Mouse (Mus musculus): ENCODE measurements around the gene Mpp2. TPM values are rescaled to one million over a fixed set of nuclear protein-coding genes. Genes with fewer than 3 reads are reported as not detected.

Gene Mpp2
- total RNA-seq, 2 experiments from 2014 or later = 147 to 149 TPM

DNA sequence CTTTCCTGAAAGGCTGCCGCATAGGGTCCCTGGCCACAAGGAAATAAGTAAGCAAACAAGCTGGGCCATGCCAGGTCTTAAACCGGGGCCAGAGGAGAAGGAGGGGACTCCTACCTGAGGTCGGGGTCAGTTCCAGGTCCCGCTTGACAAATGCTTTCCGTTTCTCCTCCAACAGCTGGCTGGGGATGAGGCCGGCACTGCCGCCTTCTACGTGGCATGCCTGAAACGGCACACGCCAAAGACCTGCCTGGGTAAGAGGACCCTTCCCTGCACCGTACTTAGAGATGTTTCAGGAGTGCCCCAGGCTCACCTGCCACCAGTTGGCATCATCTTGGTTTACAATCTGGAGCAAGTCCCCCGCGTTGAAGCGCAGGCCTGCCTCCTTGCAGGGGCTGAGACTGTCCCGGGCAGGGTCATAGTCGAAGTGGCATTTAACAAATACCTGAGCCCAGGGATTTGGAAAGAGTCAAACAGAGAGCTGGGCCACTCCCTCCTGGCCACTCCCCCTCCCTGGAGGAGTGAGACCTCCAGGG lies 26.3 kb downstream of the Mpp2 start:
- no peak for TF ChIP-seq CTCF (conservative IDR thresholded peaks at IDR 0.05)
- Histone ChIP-seq H3K4me3 (no peak overlapping the region), H3K27ac (no peak overlapping the region)
- no peak for DNase-seq (ENCODE audit: low spot score in 2 of 2)

DNA sequence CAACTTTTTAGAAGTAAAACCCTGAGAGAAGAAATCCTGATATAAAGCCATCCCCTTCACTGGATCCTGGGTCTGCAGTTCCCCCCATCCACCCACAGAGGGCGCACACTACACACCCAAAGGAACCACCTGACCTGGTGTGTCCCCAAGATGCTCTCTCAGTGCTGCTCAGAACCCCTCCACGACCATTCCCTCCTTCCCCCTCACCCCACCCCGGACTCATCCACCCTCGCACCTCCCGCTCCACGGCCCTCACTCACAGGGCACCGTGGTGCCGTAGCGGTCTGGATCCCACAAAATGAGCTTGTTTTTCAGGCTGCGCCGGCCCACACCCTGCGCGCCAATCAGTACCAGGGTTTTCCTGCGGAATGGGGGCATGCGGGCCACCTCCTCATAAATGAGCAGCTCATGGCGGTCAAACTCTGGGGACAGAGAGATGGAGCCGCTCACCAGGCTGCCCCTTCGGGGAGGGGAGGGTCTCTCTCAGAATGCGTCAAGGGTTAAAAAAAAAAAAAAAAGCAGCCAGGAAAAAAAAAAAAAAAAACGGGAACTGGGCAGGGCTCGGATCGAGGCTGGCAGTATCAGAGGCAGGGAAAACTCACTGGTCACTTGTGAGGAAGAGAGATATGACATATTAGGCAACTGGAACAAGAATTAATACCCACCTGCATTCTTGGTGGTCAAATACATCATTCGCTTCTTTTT lies 26.9 kb downstream of the Mpp2 start:
- Histone ChIP-seq H3K4me3 (peak overlapping the region; percentile 33), H3K27ac (peak overlapping the region; percentile 59; the same call in 1 of the 2 replicates)
- peak; percentile 82 to 88 for DNase-seq (ENCODE audit: low spot score in 2 of 2)
- TF ChIP-seq CTCF (conservative IDR thresholded peaks at IDR 0.05) = peak; percentile 98

DNA sequence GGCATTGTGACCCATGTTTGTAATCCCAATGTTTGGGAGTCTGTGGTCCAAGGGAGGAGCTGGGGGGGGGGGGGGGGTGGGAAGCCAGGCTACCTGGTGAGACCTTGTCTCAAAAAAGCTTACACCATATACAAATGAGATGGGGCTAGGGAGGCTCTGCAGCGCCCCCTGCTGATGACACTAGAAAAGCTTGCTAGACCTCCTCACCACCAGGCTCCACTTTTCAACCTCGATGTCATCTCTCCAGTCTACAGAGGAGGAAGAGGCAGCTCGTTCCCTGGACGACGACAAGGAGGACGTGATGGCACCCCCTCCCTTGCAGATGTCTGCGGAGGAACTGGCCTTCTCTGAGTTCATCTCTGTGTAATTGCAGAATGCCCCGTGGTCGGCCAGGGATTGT lies 34.5 kb downstream of the Mpp2 start:
- DNase-seq (ENCODE audit: low spot score in 2 of 2) = peak in 1 of 2 experiments; percentile 71
- Histone ChIP-seq H3K27ac (no peak overlapping the region), H3K4me3 (no peak overlapping the region)
- TF ChIP-seq CTCF (conservative IDR thresholded peaks at IDR 0.05) = peak; percentile 82

DNA sequence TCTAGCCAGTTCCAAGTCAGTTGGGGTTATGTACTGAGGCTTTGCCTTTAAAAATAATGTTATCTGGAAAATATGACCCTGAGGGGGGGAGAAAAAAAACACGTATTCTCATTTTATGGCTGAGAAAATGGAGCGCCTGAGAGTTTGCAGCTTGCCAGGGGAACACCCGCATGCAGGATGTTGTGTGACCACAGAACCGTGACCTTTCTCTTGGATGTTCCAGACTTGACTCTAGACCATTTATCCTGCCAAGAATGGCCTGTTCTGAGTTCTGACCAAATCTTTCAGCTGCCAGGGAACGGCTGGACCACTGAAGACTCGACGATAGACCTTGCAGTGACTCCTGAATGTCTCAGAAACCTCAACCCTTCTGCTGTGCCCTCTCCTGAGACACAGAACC lies 35.1 kb downstream of the Mpp2 start:
- H3K4me3 ChIP-seq = no peak overlapping the region
- TF ChIP-seq CTCF (conservative IDR thresholded peaks at IDR 0.05) = no peak

DNA sequence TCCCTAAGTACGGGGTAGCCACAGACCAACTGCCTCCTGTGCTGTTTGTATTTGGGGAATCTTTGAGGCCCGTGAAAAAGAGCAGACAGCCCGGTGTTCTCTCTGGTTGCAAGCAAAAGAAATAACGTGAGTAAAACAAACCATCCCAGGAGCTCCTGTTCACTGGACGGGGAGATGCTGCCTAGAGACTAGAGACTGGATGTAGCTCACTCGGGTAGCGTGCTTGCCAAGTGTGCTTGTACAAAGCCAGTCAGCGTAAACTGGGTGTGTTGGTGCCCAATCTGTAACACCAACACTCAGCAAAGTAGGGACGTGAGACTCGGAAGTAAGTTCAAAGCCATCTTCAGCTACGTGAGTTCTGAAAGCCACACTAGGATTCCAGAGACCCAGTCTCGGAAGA lies 35.6 kb downstream of the Mpp2 start:
- 0 out of 2 replicates have a peak overlapping the region, but pooled peaks have one; percentile 23 for H3K27ac ChIP-seq
- H3K4me3 ChIP-seq = no peak overlapping the region
- no peak for TF ChIP-seq CTCF (conservative IDR thresholded peaks at IDR 0.05)
- DNase-seq (ENCODE audit: low spot score in 2 of 2) = no peak

More for the DNA sequence above, 35.1 kb downstream of the Mpp2 start:
- H3K27ac ChIP-seq = no peak overlapping the region
- no peak for DNase-seq (ENCODE audit: low spot score in 2 of 2)

DNA sequence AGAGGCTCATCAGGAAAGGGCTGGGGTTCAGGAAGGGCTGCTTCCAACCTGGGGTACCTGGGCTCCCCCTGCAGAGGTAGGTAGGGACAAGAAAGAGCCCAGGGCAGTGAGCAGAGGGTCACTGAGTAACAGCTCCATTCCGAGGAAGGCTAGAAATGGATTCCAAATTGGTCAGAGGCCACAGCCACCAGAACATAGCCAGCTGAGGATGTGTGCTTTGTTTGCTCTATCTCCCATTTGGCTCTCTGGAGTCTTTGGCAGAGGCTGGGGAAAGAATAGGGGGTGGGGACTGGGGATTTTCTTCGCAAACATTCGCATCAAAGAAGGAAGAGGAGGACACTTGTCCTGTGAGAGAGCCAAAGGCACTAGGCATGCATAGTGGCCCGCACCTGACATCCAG lies 36.4 kb downstream of the Mpp2 start:
- no peak for DNase-seq (ENCODE audit: low spot score in 2 of 2)
- Histone ChIP-seq H3K27ac (peak overlapping the region; percentile 23; the same call in 1 of the 2 replicates), H3K4me3 (no peak overlapping the region)
- TF ChIP-seq CTCF (conservative IDR thresholded peaks at IDR 0.05) = no peak

DNA sequence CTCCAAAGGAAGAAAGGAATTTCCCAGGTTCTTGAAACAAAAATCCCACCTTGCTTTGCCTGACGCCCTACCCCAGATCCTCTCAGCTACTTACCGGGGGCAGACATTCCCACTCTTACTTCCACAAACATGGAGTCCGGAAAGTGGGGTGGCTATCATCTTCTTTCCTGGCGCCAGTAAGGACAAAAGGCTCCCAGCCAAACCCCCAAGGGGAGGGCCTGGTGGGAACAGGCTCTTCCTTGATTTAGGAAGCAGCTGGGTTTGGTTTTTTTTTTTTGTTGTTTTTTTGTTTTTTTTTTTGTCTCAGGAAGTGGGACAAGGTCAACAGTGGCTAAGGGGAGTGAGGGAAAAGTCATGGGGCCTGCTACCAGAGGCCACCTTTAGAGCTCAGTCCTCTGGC lies 36.8 kb downstream of the Mpp2 start:
- DNase-seq (ENCODE audit: low spot score in 2 of 2) = no peak
- no peak for TF ChIP-seq CTCF (conservative IDR thresholded peaks at IDR 0.05)
- no peak overlapping the region for H3K4me3 ChIP-seq
- H3K27ac ChIP-seq = no peak overlapping the region

DNA sequence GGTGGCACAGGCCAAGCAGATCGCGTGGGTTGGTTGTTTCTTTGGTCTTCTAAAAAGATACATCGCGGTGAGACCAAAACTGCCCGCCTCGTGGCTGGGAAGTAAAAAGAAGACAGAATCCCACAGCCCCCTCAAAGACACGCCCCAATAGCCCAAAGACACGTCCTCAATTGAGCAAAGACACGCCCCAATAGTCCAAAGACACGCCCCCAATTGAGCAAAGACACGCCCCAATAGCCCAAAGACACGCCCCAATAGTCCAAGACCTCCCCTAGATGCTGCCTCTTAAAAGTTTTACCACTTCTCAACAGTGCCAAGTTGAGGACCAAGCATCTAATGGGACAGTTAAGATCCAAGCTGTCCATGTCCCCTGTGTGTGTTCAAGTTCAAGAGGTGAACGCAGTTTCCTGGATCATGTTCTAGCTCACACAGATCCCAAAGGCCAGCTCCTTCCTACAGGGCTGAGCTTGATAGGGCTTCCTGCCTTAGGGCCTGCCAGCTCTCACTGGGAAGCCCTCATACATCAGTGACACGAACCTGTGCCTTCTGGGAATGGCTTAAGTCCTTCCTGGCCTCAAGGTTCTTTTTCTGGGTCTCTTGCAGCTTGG lies 38.3 kb downstream of the Mpp2 start:
- Histone ChIP-seq H3K27ac (no peak overlapping the region), H3K4me3 (no peak overlapping the region)
- no peak for TF ChIP-seq CTCF (conservative IDR thresholded peaks at IDR 0.05)
- no peak for DNase-seq (ENCODE audit: low spot score in 2 of 2)

DNA sequence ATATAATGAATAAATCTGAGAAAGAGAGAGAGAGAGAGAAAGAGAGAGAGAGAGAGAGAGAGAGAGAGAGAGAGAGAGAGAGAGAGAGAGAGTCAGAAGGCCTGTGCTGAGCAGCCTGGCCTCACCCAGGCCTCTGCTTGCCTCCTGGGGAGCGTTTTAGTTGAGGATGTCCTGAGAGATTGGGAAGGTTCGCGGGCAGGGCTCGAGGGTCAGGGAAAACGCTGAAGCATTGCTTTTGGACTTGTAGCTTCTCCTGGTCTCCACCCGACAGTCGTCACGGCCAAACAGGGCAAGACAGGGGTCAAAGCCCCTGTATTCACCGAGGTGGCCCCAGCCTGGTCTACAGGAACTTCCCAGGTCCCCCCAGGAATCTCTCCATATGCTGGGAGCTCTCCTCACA lies 41.7 kb downstream of the Mpp2 start:
- Histone ChIP-seq H3K4me3 (no peak overlapping the region), H3K27ac (no peak overlapping the region)
- no peak for TF ChIP-seq CTCF (conservative IDR thresholded peaks at IDR 0.05)
- DNase-seq (ENCODE audit: low spot score in 2 of 2) = no peak

DNA sequence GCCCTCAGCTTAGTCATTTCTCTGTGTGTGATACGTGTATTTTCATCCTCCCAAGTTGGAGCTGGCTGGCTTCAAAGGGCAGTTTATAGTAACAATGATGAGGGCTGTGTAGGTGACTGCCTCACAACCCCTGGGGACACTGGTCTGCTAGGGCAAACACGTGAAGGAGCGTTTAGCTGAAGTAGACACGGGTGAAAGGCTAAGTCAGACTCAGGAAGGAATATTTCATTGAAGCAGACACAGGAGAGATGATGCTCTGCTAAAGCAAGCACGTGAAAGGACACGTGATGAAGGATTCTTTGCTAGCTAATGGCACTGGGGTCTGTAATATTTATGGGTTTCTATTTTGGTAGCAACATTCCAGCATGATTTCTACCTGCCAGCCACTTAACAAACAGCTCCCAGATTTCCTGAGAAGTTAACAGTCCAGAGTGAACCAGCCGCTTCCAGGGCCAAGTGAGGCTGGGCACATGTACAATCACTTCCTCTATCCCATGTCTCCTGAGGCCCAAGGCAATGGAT lies 43.6 kb downstream of the Mpp2 start:
- H3K27ac ChIP-seq = no peak overlapping the region
- H3K4me3 ChIP-seq = no peak overlapping the region
- no peak for DNase-seq (ENCODE audit: low spot score in 2 of 2)
- no peak for TF ChIP-seq CTCF (conservative IDR thresholded peaks at IDR 0.05)

DNA sequence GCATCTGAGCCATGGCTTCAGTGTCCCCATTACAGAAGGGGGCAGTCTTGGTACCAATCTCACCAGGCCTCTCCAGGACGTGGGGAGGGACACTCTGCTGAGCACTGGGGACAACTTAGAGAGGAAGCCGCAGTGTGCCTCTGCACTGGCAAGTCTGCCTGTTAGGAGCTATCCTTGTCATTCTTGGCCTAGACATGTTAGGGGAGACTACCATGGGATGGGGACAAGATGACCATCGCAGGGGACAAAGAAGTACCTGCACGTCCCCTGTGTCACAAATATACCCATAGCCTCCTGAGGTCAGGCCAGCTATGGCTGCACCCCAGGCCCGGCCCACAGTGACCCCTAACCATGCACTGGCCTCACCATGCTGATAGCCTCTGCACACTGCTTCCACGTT lies 44.9 kb downstream of the Mpp2 start:
- H3K4me3 ChIP-seq = no peak overlapping the region
- no peak overlapping the region for H3K27ac ChIP-seq
- DNase-seq (ENCODE audit: low spot score in 2 of 2) = no peak
- TF ChIP-seq CTCF (conservative IDR thresholded peaks at IDR 0.05) = no peak

DNA sequence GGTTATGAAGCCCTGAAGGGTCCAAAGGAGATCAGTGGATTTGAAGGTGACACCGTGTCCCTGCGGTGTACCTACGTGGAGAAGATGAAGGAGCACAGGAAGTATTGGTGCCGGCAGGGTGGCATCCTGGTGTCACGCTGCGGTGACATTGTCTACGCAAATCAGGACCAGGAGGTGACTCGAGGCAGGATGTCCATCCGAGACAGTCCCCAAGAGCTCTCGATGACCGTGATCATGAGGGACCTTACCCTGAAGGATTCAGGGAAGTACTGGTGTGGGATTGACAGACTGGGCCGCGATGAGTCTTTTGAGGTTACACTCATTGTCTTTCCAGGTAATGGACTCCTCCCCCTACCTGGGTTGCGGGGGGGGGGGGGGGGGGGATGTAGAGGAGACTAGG lies 45.3 kb downstream of the Mpp2 start:
- DNase-seq (ENCODE audit: low spot score in 2 of 2) = no peak
- H3K27ac ChIP-seq = no peak overlapping the region
- no peak for TF ChIP-seq CTCF (conservative IDR thresholded peaks at IDR 0.05)
- no peak overlapping the region for H3K4me3 ChIP-seq

DNA sequence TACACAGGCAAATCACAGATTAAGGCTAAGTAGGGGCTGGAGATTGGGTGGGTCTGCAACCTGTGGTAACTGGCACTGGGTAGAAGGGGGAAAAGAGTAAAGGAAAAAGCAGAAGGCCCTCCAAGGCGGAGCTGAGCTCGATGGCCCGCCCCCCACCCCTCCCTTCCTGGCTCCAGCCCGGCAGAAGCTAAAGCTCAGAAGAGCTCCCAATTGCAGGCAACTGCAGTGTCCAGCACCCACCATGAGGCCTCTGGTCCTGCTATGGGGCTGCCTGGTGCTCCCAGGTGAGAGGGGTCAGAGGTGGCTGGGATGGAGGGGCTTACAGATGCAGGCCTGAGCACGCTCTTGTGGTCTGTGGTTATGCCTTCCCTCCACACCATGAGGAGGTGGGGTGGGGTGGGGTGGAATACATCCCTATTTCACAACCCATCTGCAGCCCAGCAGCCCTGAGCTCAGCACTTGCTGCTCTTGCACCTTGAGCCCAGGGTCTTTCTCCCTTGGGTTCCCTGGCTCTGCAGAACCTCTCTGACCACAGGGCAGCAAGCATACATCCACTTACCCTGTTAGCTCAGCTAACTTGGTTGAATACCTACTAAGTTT lies 46.9 kb downstream of the Mpp2 start, which contains the start of gene Cd300lg:
Cd300lg (plus strand) TSS at position 160 of the 600 bp plus-strand sequence.
- Histone ChIP-seq H3K4me3 (no peak within 1 kb of the TSS), H3K27ac (no peak within 1 kb of the TSS)
- TF ChIP-seq CTCF (conservative IDR thresholded peaks at IDR 0.05) = no peak
- no peak for DNase-seq (ENCODE audit: low spot score in 2 of 2)
